Mouse (Mus musculus) olfactory bulb, adult 2 months (tissue): ENCODE data around the gene Rab31.

Source experiments
- CTCF ChIP-seq: fragments of 200-500 bp; IDR thresholded peaks from 2 replicates; pipeline ENCODE4 v1.5.1; 2012; ENCODE audit warnings: low read depth, mild to moderate bottlenecking, low read length, moderate library complexity; ENCODE audit not compliant: insufficient read depth
- POLR2A ChIP-seq: fragments of 200-500 bp; IDR thresholded peaks from 2 replicates; pipeline ENCODE4 v1.6.1; 2012; ENCODE audit warnings: mild to moderate bottlenecking, low read depth, low read length, moderate library complexity; ENCODE audit not compliant: insufficient read depth

DNA sequence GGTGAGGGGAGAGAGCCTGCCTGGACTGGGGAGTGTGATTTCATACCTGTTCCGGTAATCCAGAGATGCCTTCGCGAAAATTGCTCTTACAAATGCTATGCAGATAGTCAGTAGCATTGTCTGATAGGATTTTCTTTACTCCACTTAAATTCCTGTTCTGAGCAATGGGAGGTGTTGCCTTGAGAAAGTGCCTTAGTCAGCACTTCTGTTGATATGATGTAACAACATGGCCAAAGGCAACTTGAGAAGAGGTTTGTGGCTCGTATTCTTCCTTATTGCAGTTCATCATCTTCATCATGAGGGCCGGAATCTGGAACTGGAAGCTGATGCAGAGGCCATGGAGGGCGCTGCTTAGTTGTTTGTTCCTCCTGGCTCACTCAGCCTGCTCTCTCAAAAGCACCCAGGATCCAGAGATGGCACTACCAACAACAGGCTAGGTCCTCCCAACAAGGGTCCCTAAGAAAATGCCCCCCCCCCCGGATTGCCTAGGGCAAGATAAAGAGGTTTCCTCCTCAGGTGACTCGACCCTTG is 12.1 kb upstream of the Rab31 start:
- TF ChIP-seq POLR2A (no peak), CTCF (no peak)
